Mouse (Mus musculus): ENCODE results near the gene Rtp3. TPM values are rescaled to one million over a fixed set of nuclear protein-coding genes. Genes with fewer than 3 reads are reported as not detected.

Gene Rtp3
- polyA plus RNA-seq, 1 experiment from 2014 or later: 0.15 TPM

DNA sequence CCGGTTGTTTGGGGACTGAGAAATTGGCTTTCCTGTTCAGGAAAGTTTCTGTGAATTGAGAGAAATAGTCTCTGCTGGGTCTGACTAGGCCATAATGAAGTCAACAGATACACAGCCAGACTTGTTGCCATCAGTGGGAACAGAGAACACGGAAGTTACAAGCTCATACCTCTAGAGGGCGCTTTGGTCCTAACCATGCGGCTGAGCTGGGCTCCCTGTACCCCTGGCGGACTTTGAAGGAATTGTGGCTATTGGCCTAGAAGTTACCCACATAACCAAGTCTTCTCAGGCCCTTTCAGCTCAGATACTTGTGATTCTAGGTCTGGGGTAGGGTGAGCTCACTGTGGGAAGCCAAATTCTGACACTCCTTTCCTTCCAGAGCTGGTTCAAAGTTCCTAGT, 6.9 kb upstream of the Rtp3 start:
- Histone ChIP-seq H3K27ac (no peak overlapping the region), H3K9me3 (no peaks in the 10 kb centered on the region), H3K36me3 (no peaks in the 10 kb centered on the region), H3K27me3 (ENCODE audit: insufficient read depth, poor library complexity, severe bottlenecking) (no peaks in the 10 kb centered on the region), H3K4me3 (no peak overlapping the region), H3K4me1 (peaks cover 15% of the 10 kb centered on the region; the same call in 1 of the 2 replicates)
- WGBS: 2% methylated on average over 5 of the region's 5 CpGs
- peak; percentile 87 for DNase-seq (ENCODE audit: low spot score)

DNA sequence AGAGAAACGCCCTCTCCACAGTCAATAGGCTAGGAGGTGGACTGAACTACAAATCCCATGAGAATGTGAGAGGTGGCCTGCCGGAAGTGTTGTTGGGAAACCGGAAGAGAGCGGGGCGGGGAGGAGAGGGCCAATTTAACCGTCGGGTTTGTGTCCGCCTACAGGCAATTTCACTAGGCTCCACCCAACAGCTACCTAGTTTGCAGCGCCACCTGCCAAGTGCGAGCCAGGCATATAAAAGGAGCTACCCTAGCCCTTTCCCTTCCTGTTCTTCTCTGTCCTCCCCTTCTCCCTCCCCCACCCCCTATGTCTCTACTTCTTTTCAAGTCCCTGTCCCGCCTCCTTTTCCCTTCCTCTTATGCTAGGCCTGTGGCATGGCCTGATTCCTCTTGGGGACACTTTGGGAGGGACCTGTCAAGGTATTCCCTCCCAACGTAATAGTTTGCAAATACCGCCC, 4.4 kb upstream of the Rtp3 start:
- Histone ChIP-seq H3K36me3 (no peaks in the 10 kb centered on the region), H3K9me3 (no peaks in the 10 kb centered on the region), H3K4me3 (peak overlapping the region; percentile 60), H3K4me1 (peaks cover 13% of the 10 kb centered on the region; the same call in 1 of the 2 replicates), H3K27ac (peak overlapping the region; percentile 87), H3K27me3 (ENCODE audit: insufficient read depth, poor library complexity, severe bottlenecking) (no peaks in the 10 kb centered on the region)
- 8% methylated on average over 13 of the region's 13 CpGs for WGBS
- DNase-seq (ENCODE audit: low spot score): peak; percentile 96

DNA sequence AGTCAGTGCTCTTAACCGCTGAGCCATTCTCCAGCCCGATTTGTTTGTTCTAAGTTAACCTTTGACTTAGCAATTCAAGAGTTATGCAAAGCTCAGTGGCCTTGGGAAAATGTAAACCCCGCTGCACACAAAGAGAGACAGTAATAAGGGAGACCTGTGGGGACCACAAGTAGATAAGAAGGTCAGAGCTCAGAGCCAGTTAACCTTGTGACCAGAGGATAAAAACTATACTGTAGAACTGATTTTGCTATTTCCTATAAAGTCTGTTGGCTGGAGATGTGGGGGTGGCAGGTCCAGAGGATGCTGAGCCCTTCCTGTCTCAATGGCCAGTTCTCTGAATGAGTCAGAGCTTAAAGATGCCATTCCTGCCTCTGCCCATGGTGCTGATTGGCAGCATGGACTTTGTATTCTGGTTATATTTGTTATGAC, 2.9 kb upstream of the Rtp3 start:
- Histone ChIP-seq H3K27me3 (ENCODE audit: insufficient read depth, poor library complexity, severe bottlenecking) (no peaks in the 10 kb centered on the region), H3K27ac (no peak overlapping the region), H3K4me3 (no peak overlapping the region), H3K4me1 (peaks cover 16% of the 10 kb centered on the region), H3K9me3 (no peaks in the 10 kb centered on the region), H3K36me3 (no peaks in the 10 kb centered on the region)
- DNase-seq (ENCODE audit: low spot score): no peak
- WGBS: 55% methylated on average over 3 of the region's 3 CpGs

DNA sequence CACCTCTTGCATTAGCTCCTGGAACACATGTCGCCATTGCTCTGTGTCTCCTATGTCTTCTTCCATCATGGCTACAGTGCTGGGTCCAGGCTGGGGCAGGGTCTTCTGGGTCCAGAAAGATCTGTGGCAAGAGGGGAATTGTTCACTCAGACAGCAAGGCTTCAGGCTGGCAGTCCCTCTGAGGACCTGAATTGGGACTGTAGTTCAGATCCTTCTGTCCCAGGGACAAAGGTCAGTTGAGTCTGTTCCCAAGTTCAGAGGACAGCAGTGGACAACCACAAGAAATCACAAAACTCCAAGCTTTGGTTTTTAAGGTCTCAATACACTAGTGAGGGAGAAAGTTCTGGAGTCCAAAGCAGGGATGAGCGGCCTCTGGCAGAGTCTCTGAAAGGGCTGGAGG, 840 bp downstream of the Rtp3 start:
- Histone ChIP-seq H3K9me3 (no peaks in the 10 kb centered on the region), H3K36me3 (no peaks in the 10 kb centered on the region), H3K27me3 (ENCODE audit: insufficient read depth, poor library complexity, severe bottlenecking) (no peaks in the 10 kb centered on the region), H3K27ac (no peak overlapping the region), H3K4me3 (no peak overlapping the region), H3K4me1 (peaks cover 11% of the 10 kb centered on the region)
- DNase-seq (ENCODE audit: low spot score): no peak
- 89% methylated on average over 2 of the region's 2 CpGs for WGBS

DNA sequence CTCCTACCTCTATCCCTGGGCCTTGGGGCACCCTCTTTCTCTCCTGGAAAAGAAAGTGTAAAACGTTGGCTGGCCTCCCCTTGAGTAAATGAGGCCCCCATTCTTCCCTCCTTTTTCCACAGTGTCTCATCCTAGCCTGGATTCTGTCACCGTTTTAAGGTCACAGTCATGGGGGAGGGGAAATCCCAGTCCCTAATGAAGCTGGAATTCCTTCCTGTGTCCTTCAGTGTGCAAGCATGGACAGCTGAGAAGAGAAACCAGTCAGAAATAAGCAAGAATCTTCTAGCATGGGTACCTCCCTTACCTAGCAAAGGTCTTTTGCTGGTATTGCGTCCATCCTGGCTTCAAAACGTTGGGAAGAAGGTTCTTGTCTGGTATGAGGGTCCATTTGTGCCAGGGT, 1.2 kb downstream of the Rtp3 start:
- Histone ChIP-seq H3K4me1 (peaks cover 11% of the 10 kb centered on the region), H3K4me3 (no peak overlapping the region), H3K9me3 (no peaks in the 10 kb centered on the region), H3K36me3 (no peaks in the 10 kb centered on the region), H3K27me3 (ENCODE audit: insufficient read depth, poor library complexity, severe bottlenecking) (no peaks in the 10 kb centered on the region), H3K27ac (no peak overlapping the region)
- WGBS: 59% methylated on average over 4 of the region's 4 CpGs
- DNase-seq (ENCODE audit: low spot score): peak; percentile 51

DNA sequence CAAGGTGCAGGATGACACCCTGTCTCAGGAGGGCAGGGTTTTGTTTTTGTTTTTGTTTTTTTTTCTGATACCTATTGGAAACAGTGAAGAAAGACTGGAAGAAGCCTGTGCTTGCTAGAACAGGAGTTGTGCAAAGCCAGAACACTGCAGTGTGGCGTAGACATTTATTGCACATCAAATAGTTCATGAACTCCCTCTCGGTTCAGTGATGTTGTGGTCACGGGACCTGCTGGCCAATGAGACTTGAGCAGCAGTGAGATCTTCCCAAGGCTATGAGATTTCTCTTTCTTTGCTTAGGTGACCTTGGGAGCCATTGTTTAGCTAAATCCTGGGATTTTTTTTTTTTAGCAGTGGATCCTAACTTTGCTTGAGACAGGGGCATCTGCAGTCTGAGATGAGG, 2.3 kb downstream of the Rtp3 start:
- 79% methylated on average over 3 of the region's 3 CpGs for WGBS

DNA sequence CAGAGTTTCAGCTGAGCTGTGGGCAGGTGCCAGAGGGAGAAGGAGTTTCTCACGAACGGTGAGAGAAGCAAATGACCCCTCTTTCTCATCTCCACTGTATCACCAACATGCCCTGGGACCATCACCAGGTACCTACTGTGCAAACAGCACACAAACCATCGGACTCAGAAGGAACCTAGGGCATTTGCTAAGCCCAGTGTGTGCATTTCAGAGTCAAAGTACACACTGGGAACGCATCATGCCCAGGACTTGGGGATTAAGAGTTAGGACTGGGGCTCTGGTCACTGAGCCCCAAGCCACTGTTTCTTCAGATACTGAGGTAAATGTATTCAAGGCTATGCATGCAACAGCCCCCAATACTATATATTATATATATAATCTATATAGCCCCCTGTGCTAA, 3.1 kb downstream of the Rtp3 start:
- H3K4me1 ChIP-seq: peaks cover 8% of the 10 kb centered on the region
- H3K27me3 ChIP-seq (ENCODE audit: insufficient read depth, poor library complexity, severe bottlenecking): no peaks in the 10 kb centered on the region
- no peaks in the 10 kb centered on the region for H3K36me3 ChIP-seq
- DNase-seq (ENCODE audit: low spot score): peak; percentile 50
- no peak overlapping the region for H3K27ac ChIP-seq
- 71% methylated on average over 4 of the region's 4 CpGs for WGBS
- H3K9me3 ChIP-seq: no peaks in the 10 kb centered on the region
- no peak overlapping the region for H3K4me3 ChIP-seq

More for the DNA sequence above, 2.3 kb downstream of the Rtp3 start:
- Histone ChIP-seq H3K27me3 (ENCODE audit: insufficient read depth, poor library complexity, severe bottlenecking) (no peaks in the 10 kb centered on the region), H3K36me3 (no peaks in the 10 kb centered on the region), H3K4me3 (no peak overlapping the region), H3K9me3 (no peaks in the 10 kb centered on the region), H3K4me1 (peaks cover 8% of the 10 kb centered on the region), H3K27ac (no peak overlapping the region)
- peak; percentile 3 for DNase-seq (ENCODE audit: low spot score)

DNA sequence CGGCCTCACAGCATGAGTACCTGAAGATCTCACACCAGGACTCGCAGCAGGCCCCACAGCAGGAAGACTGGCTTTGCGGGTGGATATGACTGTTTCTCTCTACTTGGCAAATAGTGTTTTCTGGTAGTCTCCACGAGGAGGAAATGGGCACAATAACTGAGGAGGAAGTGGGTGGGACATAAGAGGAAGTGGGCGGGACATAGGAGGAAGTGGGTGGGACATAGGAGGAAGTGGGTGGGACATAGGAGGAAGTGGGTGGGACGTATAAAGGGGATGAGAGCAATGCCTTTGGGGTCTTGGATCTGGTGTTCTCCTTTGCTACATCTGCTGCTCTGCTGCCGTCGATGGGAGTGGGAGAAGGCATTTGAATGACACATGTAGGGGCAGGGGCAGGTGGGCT, 4.4 kb downstream of the Rtp3 start:
- H3K4me3 ChIP-seq: no peak overlapping the region
- H3K9me3 ChIP-seq: no peaks in the 10 kb centered on the region
- 85% methylated on average over 8 of the region's 8 CpGs for WGBS
- no peaks in the 10 kb centered on the region for H3K36me3 ChIP-seq
- DNase-seq (ENCODE audit: low spot score): peak; percentile 64
- H3K27ac ChIP-seq: no peak overlapping the region
- H3K27me3 ChIP-seq (ENCODE audit: insufficient read depth, poor library complexity, severe bottlenecking): no peaks in the 10 kb centered on the region
- H3K4me1 ChIP-seq: peaks cover 8% of the 10 kb centered on the region

DNA sequence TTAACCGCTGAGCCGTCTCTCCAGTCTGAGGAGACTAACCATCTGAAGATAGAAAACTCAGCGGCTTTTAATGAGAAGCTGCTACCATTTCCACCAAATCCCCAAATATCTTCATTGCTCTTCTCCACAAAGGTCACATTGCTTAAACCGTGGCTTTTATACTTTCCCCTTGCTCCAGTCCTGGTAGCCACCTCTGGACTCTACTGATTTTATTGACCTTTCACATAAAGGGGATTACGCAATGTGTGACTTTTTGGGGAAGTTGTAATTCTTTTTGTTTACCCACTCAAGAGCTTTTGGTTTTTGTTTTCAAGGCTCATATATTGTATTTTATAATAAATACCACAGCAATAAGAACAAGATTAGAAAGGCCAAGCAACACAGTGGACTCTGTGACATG, 4.8 kb downstream of the Rtp3 start:
- no peak overlapping the region for H3K27ac ChIP-seq
- H3K4me3 ChIP-seq: no peak overlapping the region
- no peaks in the 10 kb centered on the region for H3K27me3 ChIP-seq (ENCODE audit: insufficient read depth, poor library complexity, severe bottlenecking)
- peaks cover 8% of the 10 kb centered on the region for H3K4me1 ChIP-seq
- H3K36me3 ChIP-seq: no peaks in the 10 kb centered on the region
- 90% methylated on average over 5 of the region's 5 CpGs for WGBS
- H3K9me3 ChIP-seq: no peaks in the 10 kb centered on the region
- DNase-seq (ENCODE audit: low spot score): peak; percentile 3

DNA sequence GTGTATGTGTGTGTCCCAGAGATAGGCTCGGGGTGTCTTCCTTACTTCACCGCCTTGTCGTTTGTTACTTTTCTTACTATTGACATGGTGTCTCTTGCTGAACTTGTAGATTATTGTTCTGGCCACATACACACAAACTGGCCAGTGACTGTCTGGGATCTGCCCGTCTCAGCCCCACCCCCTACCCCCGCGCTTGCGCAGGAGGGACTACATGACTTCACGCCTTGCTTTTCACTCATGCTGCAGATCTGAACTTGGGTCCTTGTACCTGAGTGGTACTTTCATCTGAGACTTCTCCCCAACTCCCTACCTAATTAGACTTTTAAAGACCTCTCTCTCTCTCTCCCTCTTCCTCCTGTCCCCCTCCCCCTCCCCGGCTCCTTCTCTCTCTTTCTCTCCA, 6.3 kb downstream of the Rtp3 start:
- no peaks in the 10 kb centered on the region for H3K36me3 ChIP-seq
- WGBS: 88% methylated on average over 9 of the region's 9 CpGs
- H3K27me3 ChIP-seq (ENCODE audit: insufficient read depth, poor library complexity, severe bottlenecking): no peaks in the 10 kb centered on the region
- H3K9me3 ChIP-seq: no peaks in the 10 kb centered on the region
- no peak overlapping the region for H3K4me3 ChIP-seq
- H3K4me1 ChIP-seq: peaks cover 3% of the 10 kb centered on the region
- no peak for DNase-seq (ENCODE audit: low spot score)
- H3K27ac ChIP-seq: no peak overlapping the region

DNA sequence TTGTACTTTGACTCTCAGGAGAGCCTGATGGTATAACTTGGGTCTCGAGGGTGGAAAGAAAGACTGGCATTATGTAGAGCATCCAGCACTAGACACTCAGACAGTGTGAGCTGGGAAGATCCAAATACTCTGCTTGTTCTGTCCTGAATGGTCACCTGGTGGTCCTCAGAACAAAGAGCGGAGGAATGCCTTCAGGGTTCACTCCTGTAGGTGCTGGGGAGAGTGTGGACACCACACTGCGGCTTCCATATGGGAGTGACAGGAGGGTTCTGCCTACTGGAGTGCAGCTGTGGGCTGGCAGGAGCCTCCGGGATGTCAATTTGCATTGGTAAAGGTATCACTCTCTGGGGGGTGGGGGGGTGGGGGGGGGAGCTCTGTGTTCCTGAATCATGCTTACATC, 8.0 kb downstream of the Rtp3 start:
- DNase-seq (ENCODE audit: low spot score): peak; percentile 36
- H3K36me3 ChIP-seq: no peaks in the 10 kb centered on the region
- WGBS: 67% methylated on average over 4 of the region's 4 CpGs
- no peaks in the 10 kb centered on the region for H3K27me3 ChIP-seq (ENCODE audit: insufficient read depth, poor library complexity, severe bottlenecking)
- H3K4me1 ChIP-seq: no peaks in the 10 kb centered on the region
- no peak overlapping the region for H3K27ac ChIP-seq
- H3K4me3 ChIP-seq: no peak overlapping the region
- H3K9me3 ChIP-seq: no peaks in the 10 kb centered on the region

DNA sequence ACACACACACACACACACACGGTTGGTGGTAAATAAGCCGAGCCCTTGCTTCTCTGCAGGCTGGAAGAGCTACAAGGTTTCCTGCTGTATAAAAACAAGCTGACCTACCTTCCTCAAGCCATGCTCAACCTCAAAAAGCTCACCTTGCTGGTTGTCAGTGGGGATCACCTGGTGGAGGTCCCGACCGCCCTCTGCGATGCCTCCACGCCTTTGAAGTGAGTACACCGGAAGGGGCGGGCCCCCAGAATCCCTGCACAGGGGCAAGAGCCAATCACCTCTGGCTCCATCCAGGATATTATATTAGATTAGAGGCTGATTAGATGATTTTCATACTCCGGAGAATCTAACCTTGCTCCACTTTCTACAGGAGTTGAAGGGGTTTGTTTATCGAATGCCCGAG, 11.0 kb downstream of the Rtp3 start:
- H3K9me3 ChIP-seq: no peaks in the 10 kb centered on the region
- H3K36me3 ChIP-seq: no peaks in the 10 kb centered on the region
- H3K4me3 ChIP-seq: no peak overlapping the region
- 89% methylated on average over 11 of the region's 11 CpGs for WGBS
- no peaks in the 10 kb centered on the region for H3K27me3 ChIP-seq (ENCODE audit: insufficient read depth, poor library complexity, severe bottlenecking)
- no peak overlapping the region for H3K27ac ChIP-seq
- DNase-seq (ENCODE audit: low spot score): no peak
- H3K4me1 ChIP-seq: no peaks in the 10 kb centered on the region

DNA sequence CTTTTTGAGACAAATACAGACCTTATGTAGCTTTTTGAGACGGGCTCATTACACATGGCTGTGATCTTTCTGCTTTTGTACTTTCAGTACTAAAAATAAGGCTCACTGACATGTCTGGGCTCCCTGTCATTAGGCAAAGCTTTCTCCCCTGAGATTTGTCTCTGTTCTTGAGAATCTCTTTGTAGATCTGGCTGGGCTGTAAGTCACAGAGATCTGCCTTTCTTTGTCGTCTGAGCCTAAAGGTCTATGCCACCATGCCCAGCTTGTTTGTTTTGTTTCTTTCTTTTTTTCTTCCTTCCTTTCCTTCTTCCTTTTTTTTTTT, 24.5 kb downstream of the Rtp3 start:
- DNase-seq (ENCODE audit: low spot score): no peak
- no peaks in the 10 kb centered on the region for H3K36me3 ChIP-seq
- WGBS: 74% methylated on average over 2 of the region's 2 CpGs

DNA sequence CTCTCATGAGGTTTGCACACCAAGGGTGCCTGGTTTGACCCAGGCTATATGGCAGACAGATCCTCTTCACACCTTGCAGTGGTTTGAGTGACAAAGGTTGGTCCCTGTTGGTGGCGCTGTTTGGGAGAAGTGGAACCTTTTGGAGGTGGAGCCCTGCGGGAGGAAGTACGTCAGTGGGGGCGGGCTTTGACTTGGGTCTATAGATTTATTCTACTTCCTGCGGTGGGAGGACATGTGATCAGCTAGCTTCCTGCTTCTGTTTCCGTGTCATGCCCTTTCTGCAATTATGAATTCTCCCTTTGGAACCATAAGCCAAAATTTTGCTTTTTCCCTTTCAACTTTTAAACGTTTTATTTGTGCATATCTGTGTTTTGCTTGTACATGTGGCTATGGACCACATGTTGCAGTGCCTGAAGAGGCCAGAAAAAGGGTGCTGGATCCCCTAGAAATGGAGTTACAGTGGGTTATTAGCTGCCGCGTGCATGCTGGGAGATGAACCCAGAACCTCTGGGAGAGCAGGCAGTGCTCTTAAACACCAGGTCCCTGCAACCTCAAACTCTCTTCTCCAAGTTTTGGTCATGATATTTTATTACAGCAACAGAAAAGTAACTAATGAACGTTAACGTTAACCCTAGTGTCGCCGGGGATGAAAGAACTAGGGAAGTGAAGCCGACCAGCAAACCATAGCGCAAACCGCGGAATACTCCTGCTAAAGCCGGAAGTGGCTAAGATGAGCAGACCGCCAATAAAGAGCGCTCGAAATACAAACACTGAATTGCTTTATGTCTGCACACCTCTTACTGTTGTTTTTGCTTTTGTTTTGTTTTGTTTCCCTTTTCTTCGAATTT, 25.1 kb downstream of the Rtp3 start:
- Histone ChIP-seq H3K36me3 (no peaks in the 10 kb centered on the region), H3K27me3 (ENCODE audit: insufficient read depth, poor library complexity, severe bottlenecking) (no peaks in the 10 kb centered on the region), H3K9me3 (no peaks in the 10 kb centered on the region), H3K4me1 (no peaks in the 10 kb centered on the region), H3K4me3 (no peak overlapping the region), H3K27ac (no peak overlapping the region)
- WGBS: 90% methylated on average over 22 of the region's 22 CpGs
- no peak for DNase-seq (ENCODE audit: low spot score)

More for the DNA sequence above, 24.5 kb downstream of the Rtp3 start:
- Histone ChIP-seq H3K27me3 (ENCODE audit: insufficient read depth, poor library complexity, severe bottlenecking) (no peaks in the 10 kb centered on the region), H3K9me3 (no peaks in the 10 kb centered on the region), H3K4me1 (no peaks in the 10 kb centered on the region), H3K4me3 (no peak overlapping the region), H3K27ac (no peak overlapping the region)
